ENCODE assay signal across 8 mouse cellular contexts in genomic region chr4:128727019-128727720, GRCm38 (mm10). TPM values are rescaled to one million over a fixed set of nuclear protein-coding genes. Genes with fewer than 3 reads are reported as not detected.
DNase-seq lines count a peak whose midpoint lies in the region; ATAC-seq lines count a peak whose summit lies in the region.

No protein-coding gene starts in this region.

- peak; percentile 63 for ATAC-seq in activated CD4-positive, CD25-positive, alpha-beta regulatory T cell, adult 4 months
- ATAC-seq in common myeloid progenitor, adult 5-6 weeks (replicated peaks; ENCODE audit: low read depth, poor library complexity, severe bottlenecking): peak; percentile 53
- peak; percentile 71 for ATAC-seq in inflammation-experienced regulatory T-cells, adult 6 months
- no peak for ATAC-seq in monocyte, adult 5-6 weeks (replicated peaks; ENCODE audit: insufficient number of reproducible peaks, low FRiP score, low TSS enrichment, poor library complexity, severe bottlenecking)

- intact Hi-C loops in gastrocnemius, postnatal 14 days (cut with DNase I; ENCODE audit: low total_unique reads): no loop called here
- intact Hi-C loops in left cerebral cortex, postnatal 36 days (cut with DNase I): no loop called here

- peak; percentile 85 for DNase-seq in gastrocnemius, postnatal 14 days
- DNase-seq in left cerebral cortex, postnatal 36 days (ENCODE audit: low spot score in 2 of 2): peak; percentile 78 to 86
- peak; percentile 79 for DNase-seq in mesoderm, embryonic 11.5 days (ENCODE audit: low read depth, low spot score)
- DNase-seq in right cerebral cortex, postnatal 4 days: peak; percentile 84

RNA-seq across cellular contexts. Expression of gene A3galt2, which starts 28.0 kb away (rescaled TPM):
- polyA plus RNA-seq in activated CD4-positive, CD25-positive, alpha-beta regulatory T cell, adult 4 months (2017; shearing (Covaris generic)): not detected
- total RNA-seq in common myeloid progenitor, adult 5-6 weeks (2017): 0.09 TPM in 1 of 2 replicates, not detected in the other
- total RNA-seq in gastrocnemius, postnatal 14 days (2021): under 1 TPM; 0.06 to 0.18 TPM
- under 1 TPM in 2 of 3 experiments, not detected in 1; 0.16 to 0.38 TPM for polyA plus RNA-seq in inflammation-experienced regulatory T-cells, adult 6 months (2017; shearing (Covaris generic))
- under 1 TPM; 0.10 to 0.41 TPM for total RNA-seq in left cerebral cortex, postnatal 36 days (2021)
- 0.19 to 0.57 TPM in 2 of 3 replicates, not detected in the other for total RNA-seq in monocyte, adult 5-6 weeks (2017)
